Mouse (Mus musculus) MEL (cell line): ENCODE data around the gene Arhgef7. TPM values are rescaled to one million over a fixed set of nuclear protein-coding genes. Genes with fewer than 3 reads are reported as not detected.

Experiments used
- DNase-seq: peaks from one replicate; pipeline ENCODE4 v3.0.0; 2011; ENCODE audit warnings: low read depth, low spot score
- H3K27ac ChIP-seq: 2 replicates; pipeline ENCODE4 v1.5.1; 2012; ENCODE audit warnings: low read depth, mild to moderate bottlenecking, control low read depth, low read length, moderate library complexity; ENCODE audit not compliant: control insufficient read depth
- H3K27me3 ChIP-seq, 2 experiments: fragments of 150-350 bp in 1 of 2; sonication (generic) in 1 of 2; 2 replicates each; pipeline ENCODE4 v1.6.1; 2012; ENCODE audit warnings: low read length in 2 of 2, mild to moderate bottlenecking in 2 of 2, improper control_type of control experiment in 1 of 2, moderate library complexity in 1 of 2; ENCODE audit not compliant: insufficient read depth in 2 of 2, control insufficient read depth in 1 of 2
- H3K36me3 ChIP-seq, 2 experiments: 2 replicates each; pipeline ENCODE4 v1.6.1; 2012 to 2014; ENCODE audit warnings: low read length in 2 of 2, improper control_type of control experiment in 1 of 2, inconsistent platforms in 1 of 2, mild to moderate bottlenecking in 1 of 2; ENCODE audit not compliant: insufficient read depth in 2 of 2, control insufficient read depth in 1 of 2
- H3K4me1 ChIP-seq, 2 experiments: fragments of 150-350 bp in 1 of 2; sonication (generic) in 1 of 2; 2 replicates each; pipeline ENCODE4 v1.6.1; 2012; ENCODE audit warnings: low read length in 2 of 2, improper control_type of control experiment in 1 of 2, mild to moderate bottlenecking in 1 of 2; ENCODE audit not compliant: insufficient read depth in 2 of 2, control insufficient read depth in 1 of 2
- H3K4me3 ChIP-seq, 2 experiments: fragments of 150-350 bp in 1 of 2; sonication (generic) in 1 of 2; 2 replicates each; pipeline ENCODE4 v1.5.1; 2012; ENCODE audit warnings: low read depth in 2 of 2, low read length in 2 of 2, mild to moderate bottlenecking in 2 of 2, moderate library complexity in 2 of 2, control low read depth in 1 of 2, improper control_type of control experiment in 1 of 2; ENCODE audit not compliant: control insufficient read depth in 1 of 2, insufficient read depth in 1 of 2
- H3K79me2 ChIP-seq: 2 replicates; pipeline ENCODE4 v1.6.1; 2012; ENCODE audit warnings: mild to moderate bottlenecking, low read length, moderate library complexity; ENCODE audit not compliant: control insufficient read depth, poor library complexity, insufficient read depth
- H3K9ac ChIP-seq: 2 replicates; pipeline ENCODE4 v1.6.1; 2012; ENCODE audit warnings: low read depth, mild to moderate bottlenecking, control low read depth, low read length, moderate library complexity; ENCODE audit not compliant: control insufficient read depth, poor library complexity, severe bottlenecking
- H3K9me3 ChIP-seq: fragments of 150-350 bp; sonication (generic); replicated peaks from 2 replicates; pipeline ENCODE4 v1.6.1; 2012; ENCODE audit warnings: mild to moderate bottlenecking, low read length, improper control_type of control experiment, moderate library complexity; ENCODE audit not compliant: insufficient read depth
- BHLHE40 ChIP-seq: IDR thresholded peaks from 2 replicates; pipeline ENCODE4 v1.6.1; 2012; ENCODE audit warnings: low read depth, mild to moderate bottlenecking, inconsistent platforms, low read length, improper control_type of control experiment, borderline replicate concordance
- CHD1 ChIP-seq: IDR thresholded peaks from 2 replicates; pipeline ENCODE4 v1.6.1; 2012; ENCODE audit warnings: low read depth, mild to moderate bottlenecking, inconsistent platforms, low read length, improper control_type of control experiment
- CHD2 ChIP-seq: IDR thresholded peaks from 2 replicates; pipeline ENCODE4 v1.6.1; 2011; ENCODE audit warnings: low read length, improper control_type of control experiment
- CTCF ChIP-seq, 3 experiments: IDR thresholded peaks in 2 of 3; conservative IDR thresholded peaks in 1 of 3; 2 replicates each; pipeline ENCODE4 v1.5.1; 2011 to 2012; ENCODE audit warnings: low read length in 3 of 3, low read depth in 2 of 3, mild to moderate bottlenecking in 2 of 3, improper control_type of control experiment in 1 of 3, inconsistent platforms in 1 of 3, mixed read lengths in 1 of 3, moderate library complexity in 1 of 3; ENCODE audit not compliant: control insufficient read depth in 1 of 3, insufficient read depth in 1 of 3, poor library complexity in 1 of 3, severe bottlenecking in 1 of 3
- E2F4 ChIP-seq: IDR thresholded peaks from 2 replicates; pipeline ENCODE4 v1.6.1; 2011; ENCODE audit warnings: low read depth, low read length, improper control_type of control experiment, borderline replicate concordance
- GABPA ChIP-seq: IDR thresholded peaks from 2 replicates; pipeline ENCODE4 v1.6.1; 2012; ENCODE audit warnings: low read depth, mild to moderate bottlenecking, inconsistent platforms, low read length, improper control_type of control experiment, moderate library complexity
- JUND ChIP-seq: IDR thresholded peaks from 2 replicates; pipeline ENCODE4 v1.6.1; 2011; ENCODE audit warnings: low read depth, mild to moderate bottlenecking, improper control_type of control experiment, low read length
- KAT2A ChIP-seq: conservative IDR thresholded peaks from 2 replicates; pipeline ENCODE4 v1.6.1; 2012; ENCODE audit warnings: low read depth, low read length, improper control_type of control experiment, inconsistent platforms
- MAX ChIP-seq: IDR thresholded peaks from 2 replicates; pipeline ENCODE4 v1.6.1; 2011; ENCODE audit warnings: low read length, improper control_type of control experiment
- MAZ ChIP-seq: IDR thresholded peaks from 2 replicates; pipeline ENCODE4 v1.6.1; 2012; ENCODE audit warnings: low read depth, mild to moderate bottlenecking, inconsistent platforms, low read length, improper control_type of control experiment
- MXI1 ChIP-seq: IDR thresholded peaks from 2 replicates; pipeline ENCODE4 v1.6.1; 2011; ENCODE audit warnings: mild to moderate bottlenecking, low read depth, low read length, improper control_type of control experiment
- MYB ChIP-seq: IDR thresholded peaks from 2 replicates; pipeline ENCODE4 v1.6.1; 2011; ENCODE audit warnings: mild to moderate bottlenecking, low read depth, low read length, improper control_type of control experiment
- MYC ChIP-seq: IDR thresholded peaks from 2 replicates; pipeline ENCODE4 v1.6.1; 2011; ENCODE audit warnings: low read depth, mild to moderate bottlenecking, low read length, improper control_type of control experiment, moderate library complexity
- NRF1 ChIP-seq: IDR thresholded peaks from 2 replicates; pipeline ENCODE4 v1.6.1; 2014; ENCODE audit warnings: low read depth, mild to moderate bottlenecking, inconsistent platforms, low read length, improper control_type of control experiment, moderate library complexity; ENCODE audit not compliant: poor library complexity, insufficient read depth, severe bottlenecking
- POLR2AphosphoS2 ChIP-seq: IDR thresholded peaks from 2 replicates; pipeline ENCODE4 v1.6.1; 2011; ENCODE audit warnings: low read length, improper control_type of control experiment
- POLR2AphosphoS5 ChIP-seq: IDR thresholded peaks from 2 replicates; pipeline ENCODE4 v1.6.1; 2012; ENCODE audit warnings: low read depth, borderline replicate concordance, mild to moderate bottlenecking, inconsistent platforms, low read length, moderate library complexity, mixed read lengths
- RCOR1 ChIP-seq: IDR thresholded peaks from 2 replicates; pipeline ENCODE4 v1.6.1; 2012; ENCODE audit warnings: low read depth, mild to moderate bottlenecking, inconsistent platforms, low read length, improper control_type of control experiment
- SIN3A ChIP-seq: IDR thresholded peaks from 2 replicates; pipeline ENCODE4 v1.6.1; 2012; ENCODE audit warnings: low read length, improper control_type of control experiment, inconsistent platforms
- SMC3 ChIP-seq: IDR thresholded peaks from 2 replicates; pipeline ENCODE4 v1.6.1; 2011; ENCODE audit warnings: low read depth, low read length, improper control_type of control experiment
- TCF12 ChIP-seq: IDR thresholded peaks from 2 replicates; pipeline ENCODE4 v1.6.1; 2014; ENCODE audit warnings: low read depth, mild to moderate bottlenecking, inconsistent platforms, low read length, improper control_type of control experiment, moderate library complexity
- ZC3H11A ChIP-seq: IDR thresholded peaks from 2 replicates; pipeline ENCODE4 v1.6.1; 2012; ENCODE audit warnings: low read depth, mild to moderate bottlenecking, inconsistent platforms, low read length, improper control_type of control experiment
- ZKSCAN1 ChIP-seq: IDR thresholded peaks from 2 replicates; pipeline ENCODE4 v1.6.1; 2012; ENCODE audit warnings: low read depth, mild to moderate bottlenecking, inconsistent platforms, low read length, improper control_type of control experiment, moderate library complexity
- ZMIZ1 ChIP-seq: IDR thresholded peaks from 2 replicates; pipeline ENCODE4 v1.6.1; 2012; ENCODE audit warnings: low read depth, mild to moderate bottlenecking, inconsistent platforms, low read length, improper control_type of control experiment, moderate library complexity
- polyA plus RNA-seq, 2 experiments: library from polyadenylated mRNA; stranded (reverse) in 1 of 2; unstranded in 1 of 2; fragments of >175 nt in 1 of 2; fragments of >200 nt in 1 of 2; gene quantifications; 2 replicates each; pipeline versions ENCODE4 v1.2.1 to v1.2.4; 2012; ENCODE audit warnings: low replicate concordance in 2 of 2, low read depth in 1 of 2; ENCODE audit not compliant: insufficient read length in 2 of 2, insufficient read depth in 1 of 2, missing spikeins in 1 of 2
- total RNA-seq: library from RNA; depleted of rRNA; stranded (reverse); fragments of 300-350 nt; gene quantifications from 2 replicates; pipeline ENCODE4 v1.2.3, GENCODE M21; 2012

The Arhgef7 gene
- total and polyA plus RNA-seq, 3 experiments: 21.0 to 36.8 TPM; not detected in 1

DNA sequence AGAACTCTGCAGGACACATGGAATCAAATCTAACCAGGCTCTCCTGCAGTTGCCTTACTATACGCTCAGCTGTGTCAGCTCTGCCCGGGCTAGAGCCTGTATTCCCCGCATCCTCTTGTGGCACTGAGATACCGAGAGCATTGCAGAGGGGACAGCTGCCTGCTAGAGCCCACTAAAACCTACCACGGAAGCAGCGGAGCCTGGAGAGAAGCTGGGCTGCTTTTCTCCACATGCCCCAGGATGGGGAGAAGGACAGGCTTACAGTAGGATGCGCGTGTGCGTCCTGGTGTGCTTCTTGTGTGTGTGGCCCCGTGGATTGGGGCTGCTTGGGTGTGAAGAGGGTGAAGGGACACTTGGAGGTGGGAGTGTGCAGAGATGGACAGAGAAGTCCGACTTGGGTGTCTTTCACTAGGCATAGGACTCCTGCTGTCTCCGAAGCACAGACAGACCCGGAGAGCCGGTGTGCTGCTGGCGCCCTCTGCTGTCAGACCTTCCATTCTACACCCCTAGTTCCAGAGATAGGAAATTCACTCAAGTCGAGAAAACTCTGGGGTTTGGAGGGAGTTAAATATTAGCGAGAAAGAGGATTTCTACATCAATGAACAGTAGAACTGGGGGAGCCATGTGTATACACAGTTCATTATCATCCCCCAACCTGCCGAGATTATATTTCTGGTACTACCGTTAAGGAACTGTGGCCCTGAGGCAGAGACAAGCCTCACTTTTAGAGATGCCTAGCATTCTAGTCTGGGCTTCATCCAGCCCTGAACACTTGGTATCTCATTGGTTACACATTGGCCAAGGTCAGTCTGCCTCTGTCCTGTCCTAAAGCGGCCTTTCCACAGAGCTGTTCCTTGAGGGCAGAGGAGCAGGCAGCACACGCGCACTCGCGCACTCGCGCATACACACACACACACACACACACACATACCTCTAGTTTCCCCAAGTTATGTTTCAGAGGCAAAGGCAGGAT lies 27.2 kb upstream of the Arhgef7 start (continued):
- TF ChIP-seq MYC: no peak
- no peak for TF ChIP-seq NRF1
- no peak for TF ChIP-seq JUND
- no peak for TF ChIP-seq TCF12
- TF ChIP-seq MYB: no peak
- TF ChIP-seq CTCF (IDR thresholded peaks at IDR 0.05 in 2 of 3, conservative IDR thresholded peaks at IDR 0.05 in 1 of 3; ENCODE audit: control insufficient read depth in 1 of 3, insufficient read depth in 1 of 3, low read depth in 2 of 3, low read length in 3 of 3, poor library complexity in 1 of 3, severe bottlenecking in 1 of 3): peak; percentile 91 to 95 (median 94)
- no peak for TF ChIP-seq CHD1

DNA sequence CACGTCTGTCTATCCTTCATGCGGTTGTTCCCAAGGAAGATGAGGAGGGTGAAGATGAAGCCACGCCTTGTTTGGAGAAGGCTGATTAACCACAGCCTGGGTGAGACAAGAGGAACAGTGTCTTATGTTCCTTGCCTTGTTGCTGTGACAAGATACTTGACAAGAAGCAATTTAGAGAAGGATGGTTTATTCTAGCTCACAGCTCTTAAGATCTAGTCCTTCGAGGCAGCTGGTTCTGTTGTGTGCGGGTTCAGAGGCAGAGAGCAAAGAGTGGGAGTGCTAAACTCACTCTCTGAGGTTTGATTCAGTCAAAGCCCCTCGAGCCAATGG lies 26.5 kb upstream of the Arhgef7 start, which contains the start of gene 1700016D06Rik:
Gene 1700016D06Rik (minus strand): TSS at position 31 of the 330 bp plus-strand sequence.
- no peak within 1 kb of the TSS for H3K4me3 ChIP-seq
- no peaks in the 10 kb centered on the region for H3K79me2 ChIP-seq
- TF ChIP-seq MYB: no peak
- TF ChIP-seq POLR2AphosphoS5: no peak
- no peak for TF ChIP-seq RCOR1
- TF ChIP-seq SMC3: no peak
- no peak for TF ChIP-seq ZKSCAN1
- TF ChIP-seq GABPA: no peak
- no peak for TF ChIP-seq BHLHE40
- TF ChIP-seq CHD1: no peak
- no peak for TF ChIP-seq CHD2
- TF ChIP-seq MXI1: no peak
- no peak for TF ChIP-seq POLR2AphosphoS2
- TF ChIP-seq SIN3A: no peak
- TF ChIP-seq KAT2A: no peak
- TF ChIP-seq MYC: no peak
- no peak for TF ChIP-seq MAX
- no peak for TF ChIP-seq NRF1
- no peak for TF ChIP-seq MAZ
- no peak for TF ChIP-seq ZC3H11A
- TF ChIP-seq ZMIZ1: no peak
- no peak for TF ChIP-seq E2F4
- no peak within 1 kb of the TSS for H3K27ac ChIP-seq
- no peak for DNase-seq
- H3K4me1 ChIP-seq: peaks cover 0 to 6% of the 10 kb centered on the region in 2 experiments; a peak in 3 of 4 replicates
- H3K9me3 ChIP-seq: no peaks in the 10 kb centered on the region
- H3K36me3 ChIP-seq: peaks cover 0 to 5% of the 10 kb centered on the region in 2 experiments; a peak in 2 of 4 replicates
- no peaks in the 10 kb centered on the region for H3K27me3 ChIP-seq
- H3K9ac ChIP-seq: no peak within 1 kb of the TSS
